Mouse (Mus musculus) bone marrow, adult 2 months (tissue): ENCODE measurements around the gene Trabd2b.

Experiments used
- CTCF ChIP-seq: fragments of 200-500 bp; IDR thresholded peaks from 2 replicates; pipeline ENCODE4 v1.5.1; 2011; ENCODE audit warnings: low read length, control low read depth; ENCODE audit not compliant: control insufficient read depth, insufficient read depth
- POLR2A ChIP-seq: fragments of 200-500 bp; IDR thresholded peaks from 2 replicates; pipeline ENCODE4 v1.6.1; 2011; ENCODE audit warnings: low read depth, mild to moderate bottlenecking, control low read depth, low read length, borderline replicate concordance; ENCODE audit not compliant: control insufficient read depth

DNA sequence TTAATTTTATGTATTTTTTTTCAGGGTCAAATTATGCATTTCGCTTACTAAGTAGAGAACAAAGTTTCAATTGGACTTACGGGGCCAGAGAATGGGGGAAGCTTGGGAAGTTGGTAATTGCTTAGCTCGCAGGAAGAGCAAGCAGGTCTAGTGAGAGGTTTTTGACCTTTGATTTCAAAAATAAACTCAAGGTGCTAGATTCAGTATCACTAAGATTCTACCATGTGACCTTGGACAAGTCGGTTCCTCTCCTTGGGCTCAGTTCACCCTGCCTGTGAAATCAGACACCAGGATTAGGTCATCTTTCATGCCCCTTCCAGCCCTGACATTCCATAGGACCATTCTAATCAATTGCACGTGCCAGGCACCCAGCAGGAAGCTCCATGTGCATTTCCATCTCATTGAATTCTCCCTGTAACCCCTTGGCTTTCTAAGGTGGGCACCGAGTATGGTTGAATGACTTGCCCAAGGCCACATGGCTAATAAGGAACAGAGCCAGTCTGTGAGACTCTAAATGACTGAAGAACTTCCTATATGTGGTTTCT, 5.4 kb downstream of the Trabd2b start:
- TF ChIP-seq CTCF (no peak), POLR2A (no peak)
